In the genomic region with DNA sequence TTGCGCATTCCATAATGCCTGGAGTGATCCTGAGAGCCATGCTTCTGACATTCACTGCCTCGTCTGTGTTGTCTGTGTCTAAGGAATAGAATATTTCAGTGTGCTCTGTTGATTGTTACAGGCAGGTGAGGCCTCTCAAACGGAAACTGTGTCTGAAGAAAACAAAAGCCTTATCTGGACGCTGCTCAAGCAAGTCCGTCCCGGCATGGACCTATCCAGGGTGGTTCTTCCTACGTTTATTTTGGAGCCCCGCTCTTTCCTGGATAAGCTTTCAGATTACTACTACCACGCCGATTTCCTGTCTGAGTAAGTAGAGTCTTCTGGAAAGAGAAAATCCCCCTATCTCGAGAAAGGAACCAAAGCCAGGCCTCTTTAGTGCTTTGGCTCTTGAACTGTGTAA, we compare ENCODE assay signal across 21 mouse cellular contexts. TPM values are rescaled to one million over a fixed set of nuclear protein-coding genes. Genes with fewer than 3 reads are reported as not detected.
DNase-seq lines count a peak whose midpoint lies in the region; ATAC-seq and TF ChIP-seq lines count a peak whose summit lies in the region.
"Had no signal": no experiment of that assay in that cellular context is flagged by ENCODE, and none has a peak within 500 bp of the region (broad histone marks: within the 10 kb centered on the region; RNA-seq: fewer than 3 reads in every experiment).

No protein-coding gene starts in this region.

- H3K36me3 ChIP-seq in testis, adult 2 months (ENCODE audit: control insufficient read depth, insufficient read depth, low read length), result peaks cover 2% of the 10 kb centered on the region
- peaks cover 14% of the 10 kb centered on the region for H3K36me3 ChIP-seq in lung, embryonic 16.5 days (ENCODE audit: control insufficient read depth, insufficient read depth, low read length)

- H3K9me3 ChIP-seq in lung, embryonic 16.5 days (ENCODE audit: control insufficient read depth, low read length), result no peaks in the 10 kb centered on the region
- H3K9me3 ChIP-seq: embryonic facial prominence, embryonic 12.5 days; forebrain, embryonic 13.5 days; limb, embryonic 12.5 days; liver, embryonic 12.5 days had no signal

- DNase-seq in heart, adult 9 months (ENCODE audit: low spot score in 2 of 2), result peak; percentile 22 to 30
- DNase-seq in heart, postnatal 4 days, result no peak
- DNase-seq in testis, postnatal 14 days (ENCODE audit: low spot score), result no peak
- DNase-seq in B cell, adult 2 months, result no peak
- DNase-seq in layer of hippocampus, adult 9-10 months (ENCODE audit: low spot score), result no peak
- DNase-seq in gastrocnemius, postnatal 14 days, result no peak
- DNase-seq: cerebellum, adult 9-11 months; gastrocnemius, postnatal 36 days; kidney, adult 11 months; kidney, postnatal 36 days; right cerebral cortex, postnatal 4 days; thymus, postnatal 14 days had no signal

- H3K4me3 ChIP-seq in testis, adult 2 months (ENCODE audit: control insufficient read depth, low read depth, low read length), result no peak overlapping the region
- no peak overlapping the region for H3K4me3 ChIP-seq in lung, embryonic 16.5 days (ENCODE audit: low read length)
- H3K4me3 ChIP-seq: embryonic facial prominence, embryonic 12.5 days; erythroblast, embryonic 14.5 days; forebrain, embryonic 13.5 days; limb, embryonic 12.5 days; liver, embryonic 12.5 days had no signal

- no peak for TF ChIP-seq POLR2A in testis, adult 2 months (IDR thresholded peaks at IDR 0.05; ENCODE audit: control insufficient read depth, low read depth, low read length)

- intact Hi-C loops in gastrocnemius, postnatal 14 days (cut with DNase I; ENCODE audit: low total_unique reads), result no loop called here

- H3K27me3 ChIP-seq in testis, adult 2 months (ENCODE audit: control insufficient read depth, insufficient read depth, low read length), result no peaks in the 10 kb centered on the region
- no peaks in the 10 kb centered on the region for H3K27me3 ChIP-seq in lung, embryonic 16.5 days (ENCODE audit: control insufficient read depth, insufficient read depth, low read depth, low read length)
- H3K27me3 ChIP-seq: embryonic facial prominence, embryonic 12.5 days; forebrain, embryonic 13.5 days; limb, embryonic 12.5 days; liver, embryonic 12.5 days had no signal

- no peak overlapping the region for H3K9ac ChIP-seq in lung, embryonic 16.5 days (ENCODE audit: low read length)
- H3K9ac ChIP-seq: embryonic facial prominence, embryonic 12.5 days; forebrain, embryonic 13.5 days; limb, embryonic 12.5 days; liver, embryonic 12.5 days had no signal

- 0 out of 2 replicates have a peak overlapping the region, but pooled peaks have one; percentile 13 for H3K27ac ChIP-seq in testis, adult 2 months (ENCODE audit: control insufficient read depth, insufficient read depth, low read depth, low read length)
- H3K27ac ChIP-seq in lung, embryonic 16.5 days (ENCODE audit: low read length), result peak overlapping the region; percentile 19
- H3K27ac ChIP-seq: embryonic facial prominence, embryonic 12.5 days; forebrain, embryonic 13.5 days; liver, embryonic 12.5 days; stomach, postnatal 0 days had no signal

- no peak overlapping the region for H3K4me2 ChIP-seq in lung, embryonic 16.5 days (ENCODE audit: low read depth, low read length)
- H3K4me2 ChIP-seq: embryonic facial prominence, embryonic 12.5 days; forebrain, embryonic 13.5 days; limb, embryonic 12.5 days; liver, embryonic 12.5 days; midbrain, embryonic 11.5 days had no signal

- 57% methylated on average over 11 of the region's 11 CpGs for WGBS in lung, embryonic 16.5 days

- ATAC-seq in lung, embryonic 16.5 days (ENCODE audit: low read depth), result 0 out of 2 replicates have a peak, but pooled peaks have one; percentile 36
- ATAC-seq: forebrain, embryonic 13.5 days; liver, embryonic 12.5 days had no signal

- TF ChIP-seq CTCF in testis, adult 2 months (IDR thresholded peaks at IDR 0.05; ENCODE audit: control insufficient read depth, insufficient read depth, insufficient replicate concordance, low read depth, low read length), result no peak

- H3K4me1 ChIP-seq in testis, adult 2 months (ENCODE audit: control insufficient read depth, insufficient read depth, low read length), result no peaks in the 10 kb centered on the region
- no peaks in the 10 kb centered on the region for H3K4me1 ChIP-seq in lung, embryonic 16.5 days (replicated peaks; ENCODE audit: control insufficient read depth, insufficient read depth, low read length)
- H3K4me1 ChIP-seq: embryonic facial prominence, embryonic 12.5 days; limb, embryonic 12.5 days; liver, embryonic 12.5 days had no signal

RNA-seq across cellular contexts. Expression of a gene that starts 25.6 kb away (rescaled TPM):
- 1 to 10 TPM; 2.8 to 2.9 TPM for total RNA-seq in heart, postnatal 4 days (2021)
- polyA plus RNA-seq in testis, adult 2 months (2012; rRNA removed), result 5.3 and 6.8 TPM in 2 replicates
- 6.2 TPM in 2 replicates for polyA plus RNA-seq in lung, embryonic 16.5 days (2015; fragmentation: Nextera tagmentation; extraction: Ambion mirVana)
- 1 to 10 TPM; 1.7 to 2.0 TPM for total RNA-seq in gastrocnemius, postnatal 14 days (2021)
- polyA plus RNA-seq: erythroblast, embryonic 14.5 days had no signal

Comparison
In these comparisons a context has a peak if more than half of its experiments do, and no peak if none do; other contexts are left out.
1. DNase-seq: peak in heart, adult 9 months (2 of 2); none in heart, postnatal 4 days (single experiment), testis, postnatal 14 days (single experiment), B cell, adult 2 months (0 of 2), layer of hippocampus, adult 9-10 months (single experiment) and gastrocnemius, postnatal 14 days (single experiment).